Mouse (Mus musculus): ENCODE results near the gene Syce3. TPM values are rescaled to one million over a fixed set of nuclear protein-coding genes. Genes with fewer than 3 reads are reported as not detected.

Syce3 gene
- polyA plus RNA-seq, 1 experiment from 2014 or later = not detected

DNA sequence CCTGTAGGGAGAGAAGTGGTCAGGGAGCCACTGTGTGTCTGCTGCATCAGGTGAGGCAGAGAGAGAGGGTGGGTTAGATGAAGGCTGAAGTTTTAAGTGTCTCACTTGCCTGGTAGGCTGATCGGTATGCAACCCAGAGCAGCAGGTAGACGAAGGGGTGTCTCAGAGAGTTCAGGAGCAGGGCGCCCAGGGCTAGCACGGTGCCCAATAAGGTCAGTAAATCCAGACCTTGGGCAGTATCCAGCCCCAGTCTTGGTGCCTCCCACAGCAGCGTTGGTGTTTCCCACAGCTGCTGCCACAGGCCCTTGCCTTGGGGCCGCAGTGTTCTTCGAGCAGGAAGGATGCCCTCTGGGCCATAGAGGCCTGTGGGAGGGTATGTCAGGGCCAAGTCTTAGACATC, 55.8 kb downstream of the Syce3 start:
- H3K27me3 ChIP-seq = no peaks in the 10 kb centered on the region
- in situ Hi-C loops (cut with MboI; ENCODE audit: low pct_unique_long_range_greater_than_20kb) = no loop called here

DNA sequence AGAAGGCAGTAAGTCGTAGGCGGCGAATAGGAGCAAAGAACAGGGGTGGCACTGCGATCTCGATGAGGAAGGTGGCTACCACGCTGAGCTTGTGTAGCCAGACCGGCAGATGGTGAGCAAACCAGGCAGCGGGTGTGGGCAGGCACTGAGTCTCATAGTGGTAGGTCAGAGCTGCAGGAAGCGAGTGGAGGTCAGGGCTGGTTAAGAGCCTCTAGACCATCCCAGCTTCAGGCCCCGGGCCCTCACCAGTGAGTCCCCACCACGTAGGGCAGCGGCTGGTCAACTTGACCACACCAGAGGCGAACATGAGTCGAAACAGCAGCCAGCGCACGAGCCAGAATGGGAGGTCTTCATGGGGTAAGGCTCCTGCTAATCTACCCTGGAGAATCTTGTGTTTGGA, 56.5 kb downstream of the Syce3 start:
- CTCF ChIA-PET = no interaction called here
- in situ Hi-C loops (cut with MboI; ENCODE audit: low pct_unique_long_range_greater_than_20kb) = no loop called here
- TF ChIP-seq CTCF (IDR thresholded peaks at IDR 0.05) = no peak
- no peak for DNase-seq (ENCODE audit: low read depth, low spot score)
- no peaks in the 10 kb centered on the region for H3K27me3 ChIP-seq
- no peak for ATAC-seq
- POLR2A ChIA-PET = no interaction called here

More for the DNA sequence above, 55.8 kb downstream of the Syce3 start:
- ChIA-PET CTCF (no interaction called here), POLR2A (no interaction called here)
- no peak for ATAC-seq
- DNase-seq (ENCODE audit: low read depth, low spot score) = no peak
- no peak for TF ChIP-seq CTCF (IDR thresholded peaks at IDR 0.05)

DNA sequence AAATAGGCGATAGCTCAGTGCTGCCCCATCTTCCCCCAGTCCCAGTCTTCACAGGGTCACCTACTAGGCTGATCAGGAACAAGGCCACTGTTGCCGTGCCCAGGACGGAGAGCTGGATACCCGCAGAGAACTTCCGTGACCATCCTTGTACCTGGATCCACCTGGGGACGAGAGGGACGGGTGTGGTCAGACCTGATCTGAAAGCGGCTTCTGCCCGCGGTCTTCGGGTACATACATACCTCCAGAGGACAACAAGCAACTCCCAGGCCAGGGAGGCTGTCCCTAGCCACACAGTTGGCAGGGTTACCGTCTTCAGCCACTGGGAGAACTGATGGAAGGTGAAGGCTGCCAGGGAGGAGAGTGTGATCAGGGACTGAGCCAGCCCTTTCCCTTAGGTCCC, 57.5 kb downstream of the Syce3 start:
- DNase-seq (ENCODE audit: low read depth, low spot score) = no peak
- ChIA-PET POLR2A (no interaction called here), CTCF (no interaction called here)
- H3K27me3 ChIP-seq = no peaks in the 10 kb centered on the region
- no peak for ATAC-seq
- in situ Hi-C loops (cut with MboI; ENCODE audit: low pct_unique_long_range_greater_than_20kb) = no loop called here
- no peak for TF ChIP-seq CTCF (IDR thresholded peaks at IDR 0.05)

DNA sequence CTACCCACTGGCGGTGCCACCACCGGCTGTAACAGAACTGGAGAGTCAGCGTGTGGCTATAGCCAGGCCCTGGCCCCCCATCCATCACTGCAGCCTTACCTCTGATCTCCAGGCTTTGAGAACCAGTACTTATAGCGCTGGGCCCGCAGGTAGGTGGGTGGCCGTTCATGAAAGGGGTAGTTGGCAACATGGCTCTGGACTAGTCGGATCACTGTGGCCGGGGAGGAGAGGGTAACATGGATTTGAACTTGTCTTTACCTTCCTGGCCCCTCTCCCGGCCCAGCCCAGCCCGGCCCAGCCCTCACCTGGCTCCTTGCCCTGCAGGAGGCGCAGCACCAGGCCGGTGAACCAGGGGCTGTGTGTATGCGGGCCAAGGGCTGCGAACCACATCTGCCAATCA, 58.2 kb downstream of the Syce3 start:
- H3K27me3 ChIP-seq = no peaks in the 10 kb centered on the region
- ChIA-PET POLR2A (no interaction called here), CTCF (no interaction called here)
- TF ChIP-seq CTCF (IDR thresholded peaks at IDR 0.05) = no peak
- in situ Hi-C loops (cut with MboI; ENCODE audit: low pct_unique_long_range_greater_than_20kb) = no loop called here
- ATAC-seq (no peak), DNase-seq (ENCODE audit: low read depth, low spot score) (no peak)

DNA sequence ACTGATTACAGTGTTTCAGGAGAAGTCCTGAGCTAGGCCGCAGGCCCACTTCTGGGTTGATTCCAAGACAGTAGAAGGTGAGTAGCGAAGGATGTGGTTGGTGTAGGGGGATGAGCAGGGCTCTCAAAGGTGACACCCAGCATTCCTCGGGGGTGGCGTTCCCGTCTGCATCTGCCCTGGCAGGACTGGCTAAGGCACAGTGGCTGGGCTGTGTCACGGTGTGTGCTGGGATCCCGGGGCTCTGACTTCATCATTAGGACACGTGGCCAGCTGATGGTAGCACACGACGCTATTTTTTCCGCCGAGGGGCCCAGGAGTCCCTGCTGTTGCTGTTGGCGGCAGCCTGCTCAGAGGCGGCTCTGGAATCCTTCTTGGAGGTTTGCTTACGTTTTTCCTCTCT, 59.0 kb downstream of the Syce3 start:
- no peaks in the 10 kb centered on the region for H3K27me3 ChIP-seq
- POLR2A ChIA-PET = no interaction called here
- DNase-seq (ENCODE audit: low read depth, low spot score) (no peak), ATAC-seq (no peak)
- in situ Hi-C loops (cut with MboI; ENCODE audit: low pct_unique_long_range_greater_than_20kb) = no loop called here
- no peak for TF ChIP-seq CTCF (IDR thresholded peaks at IDR 0.05)
- CTCF ChIA-PET = interaction anchor here (1.6 kb wide), 1 partner anchor 22 kb away, joined by 4 read pairs; the partner anchor contains the start of gene Sco2

DNA sequence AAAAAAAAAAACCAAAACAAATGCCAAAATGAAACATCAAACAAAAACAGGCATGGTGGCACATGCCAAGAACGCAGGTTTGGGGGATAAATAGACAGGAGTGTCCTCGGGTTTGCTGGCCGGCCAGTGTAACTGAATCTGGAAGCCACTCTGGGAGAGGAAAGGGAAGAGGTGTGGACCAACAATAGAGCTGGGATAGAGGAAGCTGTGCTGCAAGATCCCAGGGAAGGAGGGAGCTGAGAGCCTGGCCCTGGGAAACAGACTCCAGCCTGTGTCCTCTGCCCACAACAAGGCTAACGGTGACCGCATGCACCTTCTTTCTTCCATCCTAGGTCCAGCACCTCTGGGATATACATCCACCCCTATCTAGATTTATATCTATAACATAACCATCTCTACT, 59.9 kb downstream of the Syce3 start:
- TF ChIP-seq CTCF (IDR thresholded peaks at IDR 0.05) = no peak
- in situ Hi-C loops (cut with MboI; ENCODE audit: low pct_unique_long_range_greater_than_20kb) = no loop called here
- no peak for DNase-seq (ENCODE audit: low read depth, low spot score)
- no peak for ATAC-seq
- ChIA-PET POLR2A (interaction anchor here (0.5 kb wide), 1 partner anchor 127 kb away, joined by 3 read pairs; no protein-coding TSS in a partner anchor), CTCF (interaction anchor here (1.6 kb wide), 1 partner anchor 23 kb away, joined by 4 read pairs; the partner anchor contains the start of gene Sco2)
- H3K27me3 ChIP-seq = no peaks in the 10 kb centered on the region

DNA sequence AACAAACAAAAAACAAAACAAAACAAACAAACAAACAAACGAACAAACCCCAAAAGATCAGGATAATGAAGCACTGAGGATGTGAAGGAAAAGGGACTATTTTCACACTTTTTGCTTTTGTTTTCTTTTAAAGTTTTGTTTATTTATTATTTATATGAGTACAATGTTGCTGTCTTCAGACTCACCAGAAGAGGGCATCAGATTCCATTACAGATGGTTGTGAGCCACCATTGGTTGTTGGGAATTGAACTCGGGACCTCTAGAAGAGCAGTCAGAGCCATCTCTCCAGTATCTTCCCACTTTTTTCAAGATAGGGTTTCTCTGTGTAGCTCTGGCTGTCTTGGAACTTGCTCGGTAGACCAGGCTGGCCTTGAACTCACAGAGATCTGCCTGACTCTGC, 67.0 kb downstream of the Syce3 start:
- CTCF ChIA-PET = interaction anchor here (1.1 kb wide), 1 partner anchor 9 kb away, joined by 5 read pairs; the partner anchor contains the start of gene Miox
- in situ Hi-C loops (cut with MboI; ENCODE audit: low pct_unique_long_range_greater_than_20kb) = no loop called here
- peaks cover 11% of the 10 kb centered on the region for H3K27me3 ChIP-seq
- no peak for ATAC-seq
- TF ChIP-seq CTCF (IDR thresholded peaks at IDR 0.05) = no peak
- POLR2A ChIA-PET = no interaction called here
- DNase-seq (ENCODE audit: low read depth, low spot score) = no peak

DNA sequence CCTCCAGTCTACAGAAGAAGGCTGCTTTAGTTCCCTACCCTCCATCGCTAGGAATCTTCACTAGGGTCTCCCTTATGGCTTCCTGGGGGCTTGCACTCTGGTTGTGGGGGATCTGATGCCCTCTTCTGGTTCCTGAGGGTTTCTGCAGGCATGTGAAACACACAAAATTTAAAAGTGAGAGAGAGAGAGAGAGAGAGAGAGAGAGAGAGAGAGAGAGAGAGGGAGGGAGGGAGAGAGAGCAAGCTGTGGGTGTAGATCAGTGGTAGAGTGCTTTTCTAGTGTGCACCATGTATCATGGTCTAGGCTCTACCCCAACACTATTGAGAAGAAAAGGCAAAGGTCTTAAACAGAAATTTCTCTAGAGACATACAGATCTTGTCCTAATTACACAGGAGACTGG, 68.6 kb downstream of the Syce3 start:
- H3K27me3 ChIP-seq = peaks cover 17% of the 10 kb centered on the region
- no peak for ATAC-seq
- no peak for DNase-seq (ENCODE audit: low read depth, low spot score)
- in situ Hi-C loops (cut with MboI; ENCODE audit: low pct_unique_long_range_greater_than_20kb) = no loop called here
- ChIA-PET CTCF (interaction anchor here (1.6 kb wide), 1 partner anchor 27 kb away, joined by 3 read pairs; no protein-coding TSS in a partner anchor), POLR2A (no interaction called here)
- no peak for TF ChIP-seq CTCF (IDR thresholded peaks at IDR 0.05)

Other genes with a start within 250 kb of the Syce3 start
- gene Plxnb2, start 229.7 kb downstream of the Syce3 start, polyA plus RNA-seq (2021) = 444 TPM
- gene Dennd6b, start 214.0 kb downstream of the Syce3 start, polyA plus RNA-seq (2021) = 11.3 TPM
- 37.2 TPM for gene Ppp6r2, start 198.9 kb downstream of the Syce3 start, polyA plus RNA-seq (2021)
- gene Sbf1, start 95.2 kb downstream of the Syce3 start, polyA plus RNA-seq (2021) = 150 TPM
- gene Adm2, start 87.8 kb downstream of the Syce3 start, polyA plus RNA-seq (2021) = 0.14 TPM
- gene Miox, start 76.1 kb downstream of the Syce3 start, polyA plus RNA-seq (2021) = not detected
- gene Lmf2, start 54.8 kb downstream of the Syce3 start, polyA plus RNA-seq (2021) = 65.9 TPM
- gene Ncaph2, start 54.8 kb downstream of the Syce3 start, polyA plus RNA-seq (2021) = 106 TPM
- gene Sco2, start 36.7 kb downstream of the Syce3 start, polyA plus RNA-seq (2021) = 24.2 TPM
- 3.0 TPM for gene Tymp, start 33.5 kb downstream of the Syce3 start, polyA plus RNA-seq (2021)
- gene Odf3b, start 31.2 kb downstream of the Syce3 start, polyA plus RNA-seq (2021) = 0.36 TPM
- not detected for gene Klhdc7b, start 25.6 kb downstream of the Syce3 start, polyA plus RNA-seq (2021)
- 1.7 TPM for gene Cpt1b, start 15.4 kb upstream of the Syce3 start, polyA plus RNA-seq (2021)
- 1.3 TPM for gene C730034F03Rik, start 19.1 kb upstream of the Syce3 start, polyA plus RNA-seq (2021)
- not detected for gene Gm44502, start 19.2 kb upstream of the Syce3 start, polyA plus RNA-seq (2021)
- gene Chkb, start 19.4 kb upstream of the Syce3 start, polyA plus RNA-seq (2021) = 63.5 TPM
- 0.17 TPM for gene Mapk8ip2, start 43.4 kb upstream of the Syce3 start, polyA plus RNA-seq (2021)
- 71.1 TPM for gene Arsa, start 66.9 kb upstream of the Syce3 start, polyA plus RNA-seq (2021)
- gene Shank3, start 89.1 kb upstream of the Syce3 start, polyA plus RNA-seq (2021) = 2.0 TPM
- not detected for gene Acr, start 157.8 kb upstream of the Syce3 start, polyA plus RNA-seq (2021)
- 41.4 TPM for gene Rabl2, start 181.4 kb upstream of the Syce3 start, polyA plus RNA-seq (2021)